Mouse (Mus musculus) right cerebral cortex, adult 18-20 months (tissue): ENCODE results near the gene Caly.
A peak's percentile ranks its signal among the peaks of the same experiment; 100 is the strongest.

Experiments used
- DNase-seq: peaks from one replicate; pipeline ENCODE4 v3.0.0; 2022; ENCODE audit warnings: mixed read lengths

Gene Caly

DNA sequence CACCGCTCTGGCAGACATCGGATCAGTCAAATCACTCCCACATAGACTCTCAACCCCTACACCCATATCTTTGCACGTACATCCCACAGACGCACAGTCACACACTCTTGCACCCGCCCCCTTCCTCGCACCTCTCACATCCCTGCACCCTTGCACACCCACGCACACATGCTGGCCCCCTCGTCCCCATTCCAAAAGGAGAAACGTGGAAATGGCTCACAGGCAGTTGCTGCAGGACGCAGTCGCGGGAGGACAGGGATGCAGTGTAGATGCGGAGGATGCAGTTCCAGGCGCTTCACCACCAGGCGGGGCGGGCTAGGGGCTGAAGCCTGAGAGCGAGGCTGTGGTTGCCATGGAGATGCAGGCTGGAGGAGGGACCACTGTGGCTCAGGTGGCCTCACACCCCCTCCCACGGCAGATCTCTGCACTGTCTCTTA is at the start of gene Caly:
Gene Caly (minus strand): TSS at position 307 of the 437 bp plus-strand sequence.
- peak; percentile 95 for DNase-seq

DNA sequence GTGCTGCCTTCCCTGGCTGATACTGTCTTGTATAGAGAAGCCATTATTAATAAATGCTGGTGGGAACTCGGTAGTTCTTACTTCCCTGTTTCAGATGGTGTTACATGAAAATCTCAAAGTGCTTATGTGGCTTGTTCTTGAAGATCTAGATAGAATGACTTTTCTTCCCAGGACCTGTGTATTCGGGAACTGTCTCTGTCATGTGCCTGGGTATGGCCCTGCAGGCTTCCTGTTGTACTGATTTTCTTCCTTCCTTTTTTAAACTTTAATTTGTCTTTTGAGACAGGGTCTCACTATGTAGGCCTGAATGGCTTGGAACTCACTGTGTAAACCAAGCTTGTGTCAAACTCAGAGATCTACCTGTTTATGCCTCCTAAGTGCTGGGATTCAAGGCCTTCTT is 45.6 kb upstream of the Caly start:
- no peak for DNase-seq

DNA sequence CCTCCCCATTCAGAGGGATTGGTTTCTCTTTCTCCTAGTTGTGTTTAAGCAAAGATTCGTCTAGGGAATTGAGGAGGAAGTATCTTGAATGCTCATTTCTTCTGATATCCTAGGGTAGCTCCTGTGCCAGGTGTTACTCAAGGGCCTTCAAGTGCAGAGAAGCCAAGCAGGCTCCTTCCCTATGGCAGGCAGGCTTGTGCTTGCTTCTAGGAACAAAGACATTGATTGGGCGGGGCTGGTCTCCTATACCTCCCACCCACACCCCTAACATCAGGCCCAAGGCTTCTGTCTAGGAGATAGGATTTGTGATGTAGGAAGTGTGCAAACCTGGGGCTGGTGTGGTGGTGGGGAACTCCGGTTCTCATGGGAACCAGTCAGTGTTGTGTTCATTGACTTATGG is 44.6 kb upstream of the Caly start:
- no peak for DNase-seq

DNA sequence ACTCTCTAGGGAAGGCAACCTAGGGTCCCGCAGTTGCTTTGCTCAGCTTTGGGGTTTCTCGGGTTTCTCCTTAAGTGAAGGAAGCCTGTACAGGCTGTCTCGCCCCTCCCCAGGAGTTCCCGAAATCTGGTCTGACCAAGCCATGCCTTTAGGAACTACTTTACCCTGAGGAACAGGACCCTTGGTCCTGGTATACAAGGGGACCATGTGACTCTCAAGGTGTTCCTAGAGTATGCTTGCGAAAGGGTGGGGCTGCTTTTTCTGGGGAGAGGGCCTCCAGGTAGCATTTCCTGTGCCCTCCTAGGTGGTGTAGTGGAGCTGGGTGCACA is 43.6 kb upstream of the Caly start:
- no peak for DNase-seq

- DNase-seq: peak; percentile 92
Measured at GRCm38 (mm10) chr7:140125278-140126021, 43.1 kb upstream of the Caly start.

DNA sequence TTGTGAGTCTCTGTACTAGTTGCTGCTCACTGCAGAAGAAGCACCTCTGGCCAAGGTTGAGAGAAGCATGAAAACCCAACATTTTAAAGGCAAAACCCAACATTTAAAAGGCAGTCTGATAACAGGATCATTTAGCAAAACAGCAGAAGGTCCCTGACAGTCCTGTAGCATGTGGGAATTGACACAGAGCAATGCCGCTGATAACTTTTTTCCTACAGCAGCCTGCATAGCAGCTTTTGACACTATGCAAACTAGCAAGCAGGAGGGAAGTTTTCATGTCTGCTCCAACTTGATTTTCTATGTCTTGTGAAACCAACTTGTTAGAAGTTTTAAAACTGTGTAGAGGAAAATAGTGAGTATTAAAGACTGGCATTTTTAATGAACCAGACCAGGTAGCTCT is 42.0 kb upstream of the Caly start:
- DNase-seq: no peak

GRCm38 (mm10) chr7:140122765-140123164 is 40.4 kb upstream of the Caly start:
- DNase-seq: no peak

GRCm38 (mm10) chr7:140121338-140121910 is 39.1 kb upstream of the Caly start:
- DNase-seq: no peak

- DNase-seq: no peak
Measured at GRCm38 (mm10) chr7:140120484-140120883, 38.1 kb upstream of the Caly start.

GRCm38 (mm10) chr7:140116329-140117054 is 34.1 kb upstream of the Caly start, which contains the start of gene Echs1:
TSS of gene Echs1 (minus strand) at chr7:140116476.
- peak; percentile 93 for DNase-seq

GRCm38 (mm10) chr7:140115583-140116328 is 33.4 kb upstream of the Caly start, which contains the start of gene Paox:
TSS of gene Paox (plus strand) at chr7:140115799.
- peak; percentile 76 for DNase-seq

GRCm38 (mm10) chr7:140111943-140112342 is 29.6 kb upstream of the Caly start:
- DNase-seq: no peak

GRCm38 (mm10) chr7:140104009-140104408 is 21.7 kb upstream of the Caly start:
- no peak for DNase-seq

DNA sequence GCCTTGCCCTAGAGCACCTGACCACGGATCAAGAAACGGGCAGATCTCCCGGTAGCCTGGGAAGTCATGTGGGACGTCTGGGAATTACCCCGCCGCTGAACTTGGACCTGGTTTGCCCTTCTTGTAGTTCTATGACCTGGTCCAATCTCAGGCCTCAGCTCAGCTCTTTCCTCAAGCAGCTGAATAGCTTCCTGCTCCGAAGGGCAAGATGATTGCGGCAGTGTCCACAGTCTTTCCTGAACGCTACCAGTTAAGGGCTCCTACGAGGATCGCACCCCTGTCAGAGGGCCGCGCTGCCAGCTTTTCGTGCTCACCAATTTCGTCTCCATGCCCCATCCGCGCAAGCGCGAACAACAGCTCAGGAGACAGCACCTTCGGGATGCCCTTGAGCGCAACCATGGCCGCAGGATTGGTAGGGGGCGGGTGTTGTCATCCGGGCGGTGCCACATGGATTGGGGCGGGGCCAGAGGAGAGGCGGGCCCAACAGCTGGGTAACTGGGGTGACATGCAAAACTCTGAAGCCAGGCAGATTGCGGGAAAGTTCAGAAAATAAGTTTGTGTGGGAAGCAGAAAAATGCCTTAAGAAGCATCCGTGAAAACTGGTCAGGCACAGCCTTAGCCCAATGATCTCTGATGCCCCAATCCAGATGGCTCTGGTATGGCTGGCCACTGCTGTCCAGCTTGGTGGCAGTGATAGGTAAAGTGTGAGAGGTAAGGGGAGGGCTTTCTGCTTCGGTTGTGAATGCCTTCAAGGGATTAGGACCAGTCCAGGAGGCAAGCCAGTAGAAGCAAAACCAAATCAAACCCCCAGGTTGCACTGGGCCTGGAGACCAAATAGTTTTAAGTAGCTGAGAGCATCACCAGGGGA is 19.9 kb upstream of the Caly start, which contains the start of gene Fuom:
Gene Fuom (minus strand): TSS at position 449 of the 868 bp plus-strand sequence.
- DNase-seq: peak; percentile 92

- DNase-seq: no peak
Measured at GRCm38 (mm10) chr7:140101498-140101897, 19.1 kb upstream of the Caly start.

DNA sequence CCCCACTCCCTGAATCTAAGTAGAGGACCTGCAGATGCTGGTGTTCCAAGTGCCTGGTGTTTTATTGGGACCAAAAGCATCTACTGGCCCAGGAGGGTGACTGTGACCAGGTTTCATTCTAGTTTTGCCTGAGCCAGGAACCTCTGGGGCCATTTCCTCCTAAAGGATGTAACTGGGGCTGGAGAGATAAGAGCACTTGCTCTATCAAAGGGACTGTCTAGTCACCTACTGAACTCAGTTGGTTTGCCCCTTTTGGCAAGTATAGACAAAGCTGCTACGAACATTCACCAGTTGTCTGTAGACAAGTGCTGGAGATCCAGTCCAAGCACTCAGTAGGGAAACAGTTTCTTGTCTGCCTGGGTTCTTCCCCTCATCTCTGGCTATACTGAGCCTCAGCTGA is 16.1 kb upstream of the Caly start:
- DNase-seq: no peak

DNA sequence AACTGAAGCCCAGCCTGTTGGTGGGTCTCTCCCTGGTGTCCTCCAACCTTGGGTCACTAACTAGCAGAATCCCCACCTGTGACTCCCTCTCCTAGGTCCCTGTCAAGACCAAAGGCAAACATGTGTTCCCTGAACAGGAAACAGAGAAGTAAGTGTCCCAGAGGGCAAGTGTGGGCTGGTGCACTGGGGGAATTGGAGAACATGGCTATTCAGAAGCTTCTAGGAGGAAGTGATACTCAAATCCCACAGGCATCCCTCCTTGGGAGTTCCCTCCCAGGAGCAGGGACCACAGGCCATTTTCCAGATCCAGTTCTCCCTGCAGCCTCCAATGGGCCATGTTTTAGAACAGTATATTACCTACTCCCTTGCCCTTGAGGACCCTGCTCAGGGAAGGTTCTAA is 13.7 kb upstream of the Caly start:
- no peak for DNase-seq

GRCm38 (mm10) chr7:140095556-140095955 is 13.2 kb upstream of the Caly start:
- no peak for DNase-seq

DNA sequence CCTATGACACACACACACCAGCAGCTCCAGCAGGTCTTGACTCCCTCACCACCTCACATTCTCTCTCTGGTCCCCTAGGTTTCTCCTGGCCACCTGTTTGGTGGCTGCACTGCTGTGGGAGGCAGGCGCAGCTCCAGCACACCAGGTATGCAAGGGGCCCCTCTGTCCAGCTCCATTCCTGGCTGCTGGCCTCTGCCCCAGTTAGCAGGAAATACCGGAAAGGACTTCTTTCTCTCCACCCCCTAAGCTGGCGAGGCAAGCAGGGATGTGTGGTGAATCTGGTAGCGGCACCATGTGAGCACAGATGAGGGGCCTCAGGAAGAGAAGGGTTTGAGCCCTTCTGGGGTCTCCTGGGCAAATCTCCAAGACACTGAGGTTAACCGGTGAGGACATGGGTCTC is 12.6 kb upstream of the Caly start:
- DNase-seq: no peak

- no peak for DNase-seq
Measured at GRCm38 (mm10) chr7:140092924-140093528, 10.7 kb upstream of the Caly start, which contains the start of gene Prap1. TSS of gene Prap1 (plus strand) at chr7:140093395.

DNA sequence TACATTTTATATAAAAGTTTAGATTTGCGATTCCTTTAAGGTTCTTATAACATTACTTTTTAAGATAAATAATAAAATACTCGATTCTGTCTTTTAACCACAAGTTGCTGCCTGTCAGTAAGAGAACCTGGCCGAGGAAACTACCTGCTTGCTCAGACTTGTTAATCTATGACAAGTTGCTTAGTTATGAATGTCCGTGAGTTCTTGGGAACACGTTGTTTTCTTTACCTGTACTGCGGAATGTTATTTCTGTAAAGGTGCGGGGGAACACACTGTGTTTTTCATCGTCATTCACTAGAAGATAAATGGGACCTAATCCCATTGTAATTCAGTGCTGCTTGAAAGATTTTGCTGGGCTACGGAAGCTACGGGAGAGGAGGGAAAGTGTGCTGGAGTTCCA is 8.3 kb upstream of the Caly start:
- DNase-seq: no peak
